Mouse (Mus musculus): ENCODE measurements around the gene D830030K20Rik. TPM values are rescaled to one million over a fixed set of nuclear protein-coding genes. Genes with fewer than 3 reads are reported as not detected.

D830030K20Rik gene
- 1.5 and 1.7 TPM in 2 replicates for polyA plus RNA-seq (2015; fragmentation: Nextera tagmentation; extraction: Ambion mirVana)

GRCm38 (mm10) chr14:3208272-3209152 is at the start of gene D830030K20Rik:
TSS of gene D830030K20Rik (plus strand) at chr14:3208488.

GRCm38 (mm10) chr14:3187955-3188354 is 20.3 kb upstream of the D830030K20Rik start, which contains the start of gene Gm5795:
TSS of gene Gm5795 (plus strand) at chr14:3188255.

Other genes starting within 250 kb of the D830030K20Rik start
- gene Gm2888, start 178.5 kb upstream of the D830030K20Rik start, polyA plus RNA-seq (2015; fragmentation: Nextera tagmentation; extraction: Ambion mirVana), result not detected in 2 replicates
- 0.17 and 0.66 TPM in 2 replicates for gene Gm2897, start 159.2 kb upstream of the D830030K20Rik start, polyA plus RNA-seq (2015; fragmentation: Nextera tagmentation; extraction: Ambion mirVana)
- not detected in 2 replicates for gene Gm10340, start 74.5 kb upstream of the D830030K20Rik start, polyA plus RNA-seq (2015; fragmentation: Nextera tagmentation; extraction: Ambion mirVana)
- gene Gm5795, start 20.2 kb upstream of the D830030K20Rik start, polyA plus RNA-seq (2015; fragmentation: Nextera tagmentation; extraction: Ambion mirVana), result not detected in 2 replicates
- not detected in 2 replicates for gene Gm2956, start 124.1 kb downstream of the D830030K20Rik start, polyA plus RNA-seq (2015; fragmentation: Nextera tagmentation; extraction: Ambion mirVana)
- not detected in 2 replicates for gene Gm10413, start 186.6 kb downstream of the D830030K20Rik start, polyA plus RNA-seq (2015; fragmentation: Nextera tagmentation; extraction: Ambion mirVana)
- 0.36 and 0.55 TPM in 2 replicates for gene Gm10409, start 204.1 kb downstream of the D830030K20Rik start, polyA plus RNA-seq (2015; fragmentation: Nextera tagmentation; extraction: Ambion mirVana)
- not detected in 2 replicates for gene Gm3005, start 219.6 kb downstream of the D830030K20Rik start, polyA plus RNA-seq (2015; fragmentation: Nextera tagmentation; extraction: Ambion mirVana)
- gene Gm10408, start 240.9 kb downstream of the D830030K20Rik start, polyA plus RNA-seq (2015; fragmentation: Nextera tagmentation; extraction: Ambion mirVana), result not detected in 2 replicates

Data from skeletal muscle tissue, postnatal 0 days (tissue).